8 mouse cellular contexts compared by ENCODE assay signal in the genomic region with DNA sequence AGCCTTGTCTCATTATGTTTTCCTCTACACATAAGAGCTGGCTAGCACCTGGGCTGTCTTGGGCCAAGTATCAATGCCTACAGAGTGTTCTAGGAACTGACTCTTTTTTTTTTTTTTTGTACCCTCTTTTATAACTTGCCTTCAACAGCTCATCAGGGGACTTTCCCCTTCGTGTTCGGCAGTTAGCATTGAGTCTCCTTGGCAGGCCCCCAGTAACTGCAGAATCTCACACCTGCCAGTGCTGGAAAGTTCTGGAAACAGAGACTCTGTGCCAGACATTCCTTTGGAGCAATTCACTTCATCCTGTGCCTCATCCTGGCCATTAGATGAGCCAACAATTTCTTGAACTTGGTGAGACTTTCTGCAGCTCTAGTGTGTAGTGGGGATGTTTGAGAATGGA.
A peak's percentile ranks its signal among the peaks of the same experiment; 100 is the strongest.
DNase-seq lines count a peak whose midpoint lies in the region; ATAC-seq lines count a peak whose summit lies in the region.

No protein-coding gene starts in this region.

- peaks cover 39% of the 10 kb centered on the region for H3K4me1 ChIP-seq in heart, embryonic 13.5 days

- no peak overlapping the region for H3K4me2 ChIP-seq in heart, embryonic 13.5 days

- H3K36me3 ChIP-seq in heart, embryonic 13.5 days, result no peaks in the 10 kb centered on the region

- ATAC-seq in frontal cortex, adult (ENCODE audit: low TSS enrichment), result peak; percentile 65
- ATAC-seq in heart, embryonic 13.5 days (ENCODE audit: extremely low read depth, insufficient number of reproducible peaks, low FRiP score, low TSS enrichment), result no peak; the same call in 1 of the 2 replicates

- no peak for DNase-seq in frontal cortex, adult 2 months (ENCODE audit: extremely low spot score in 1 of 2, low spot score in 1 of 2)
- peak; percentile 43 for DNase-seq in fat pad, adult 2 months (ENCODE audit: extremely low read depth, low read depth, low spot score)
- DNase-seq in lung, postnatal 36 days, result peak; percentile 70
- no peak for DNase-seq in B cell, adult 2 months
- DNase-seq in spleen, postnatal 36 days (ENCODE audit: low spot score in 2 of 2), result no peak
- DNase-seq in layer of hippocampus, postnatal 10 days (ENCODE audit: low spot score in 2 of 2), result no peak

- no peaks in the 10 kb centered on the region for H3K9me3 ChIP-seq in heart, embryonic 13.5 days

- H3K27ac ChIP-seq in heart, embryonic 13.5 days (replicated peaks), result peak overlapping the region; percentile 84

- H3K27me3 ChIP-seq in heart, embryonic 13.5 days (replicated peaks), result no peaks in the 10 kb centered on the region

- H3K9ac ChIP-seq in heart, embryonic 13.5 days, result no peak overlapping the region

- H3K4me3 ChIP-seq in heart, embryonic 13.5 days, result no peak overlapping the region

- WGBS in heart, embryonic 13.5 days, result 13% methylated on average over 2 of the region's 2 CpGs

Comparison
In these comparisons a context has a peak if more than half of its experiments do, and no peak if none do; other contexts are left out.
1. DNase-seq: peak in fat pad, adult 2 months (single experiment) and lung, postnatal 36 days (single experiment); none in frontal cortex, adult 2 months (0 of 2), B cell, adult 2 months (0 of 2), spleen, postnatal 36 days (0 of 2) and layer of hippocampus, postnatal 10 days (0 of 2).